Mouse (Mus musculus) adrenal gland, postnatal 25 days (tissue): ENCODE data around the gene Sox13. TPM values are rescaled to one million over a fixed set of nuclear protein-coding genes. Genes with fewer than 3 reads are reported as not detected.

Experiments used
- DNase-seq: peaks from one replicate; pipeline ENCODE4 v3.0.0; 2021; ENCODE audit warnings: mixed read lengths
- long read RNA-seq: library from polyadenylated mRNA; stranded (forward); transcript quantifications from one replicate; pipeline ENCODE4 v2.0.0, GENCODE M21; 2021
- total RNA-seq: library from RNA; stranded (reverse); gene quantifications from 2 replicates; pipeline ENCODE4 v1.2.3, GENCODE M21; 2021

Sox13 gene
- total RNA-seq, result 20.0 and 21.3 TPM in 2 replicates
- long read RNA-seq, partial matches to known transcripts, result 2 of 3 reads
- long read RNA-seq, other reads (novel, unspliced or antisense), result 0 of 3 reads

GRCm38 (mm10) chr1:133423543-133424480 is at the start of gene Sox13:
Gene Sox13 (minus strand): TSS chr1:133424377.
- peak; percentile 78 for DNase-seq

GRCm38 (mm10) chr1:133471556-133471955 is 47.4 kb upstream of the Sox13 start:
- DNase-seq, result no peak

- no peak for DNase-seq
Observed at GRCm38 (mm10) chr1:133471086-133471485, 46.9 kb upstream of the Sox13 start.

GRCm38 (mm10) chr1:133470242-133471025 is 46.3 kb upstream of the Sox13 start:
- no peak for DNase-seq

GRCm38 (mm10) chr1:133469213-133469612 is 45.0 kb upstream of the Sox13 start:
- no peak for DNase-seq

GRCm38 (mm10) chr1:133468751-133469150 is 44.6 kb upstream of the Sox13 start:
- DNase-seq, result no peak

GRCm38 (mm10) chr1:133467905-133468304 is 43.7 kb upstream of the Sox13 start:
- no peak for DNase-seq

GRCm38 (mm10) chr1:133463138-133463537 is 39.0 kb upstream of the Sox13 start:
- DNase-seq, result no peak

GRCm38 (mm10) chr1:133460996-133461395 is 36.8 kb upstream of the Sox13 start:
- DNase-seq, result no peak

- no peak for DNase-seq
Observed at GRCm38 (mm10) chr1:133456097-133456496, 31.9 kb upstream of the Sox13 start.

- no peak for DNase-seq
Observed at GRCm38 (mm10) chr1:133452564-133453165, 28.5 kb upstream of the Sox13 start.

GRCm38 (mm10) chr1:133451869-133452563 is 27.8 kb upstream of the Sox13 start:
- no peak for DNase-seq

- no peak for DNase-seq
Observed at GRCm38 (mm10) chr1:133451025-133451424, 26.8 kb upstream of the Sox13 start.

GRCm38 (mm10) chr1:133448351-133448931 is 24.3 kb upstream of the Sox13 start:
- peak; percentile 25 for DNase-seq

- no peak for DNase-seq
Observed at GRCm38 (mm10) chr1:133446291-133446690, 22.1 kb upstream of the Sox13 start.

GRCm38 (mm10) chr1:133444315-133444714 is 20.1 kb upstream of the Sox13 start:
- DNase-seq, result no peak

- no peak for DNase-seq
Observed at GRCm38 (mm10) chr1:133437916-133438683, 13.9 kb upstream of the Sox13 start.

- no peak for DNase-seq
Observed at GRCm38 (mm10) chr1:133434756-133435112, 10.6 kb upstream of the Sox13 start.

GRCm38 (mm10) chr1:133434018-133434755 is 10.0 kb upstream of the Sox13 start:
- DNase-seq, result peak; percentile 39

GRCm38 (mm10) chr1:133432566-133432965 is 8.4 kb upstream of the Sox13 start:
- DNase-seq, result no peak
